Mouse (Mus musculus): Measurements from ENCODE around the gene Teddm1b.
"Not testable (repeated sequence)": the region's sequence is repeated elsewhere in the genome, so short reads cannot be mapped to it uniquely, and the experiment has no call there.

The Teddm1b gene

DNA sequence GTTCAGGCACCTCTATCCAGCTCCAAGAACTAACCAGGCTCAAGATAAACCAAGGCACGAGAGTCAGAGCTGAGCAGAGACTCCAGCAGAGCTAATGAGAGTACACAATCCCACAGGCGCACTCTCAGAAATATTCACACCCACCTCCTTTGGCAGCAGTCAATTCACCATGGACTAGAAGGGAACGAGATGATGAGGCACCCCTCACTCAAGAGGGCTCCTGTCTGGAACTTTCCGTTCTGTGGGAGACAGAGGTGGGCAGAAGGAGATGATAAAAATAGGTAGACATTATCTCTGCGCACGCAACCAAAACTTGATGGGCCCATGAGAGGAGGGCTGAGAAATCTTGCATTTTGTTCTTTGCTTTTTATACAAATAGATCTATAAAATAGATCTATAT is at the start of gene Teddm1b:
Gene Teddm1b, plus strand, starts transcription at position 301 of the 400 bp plus-strand sequence.
- DNase-seq = no peak

DNA sequence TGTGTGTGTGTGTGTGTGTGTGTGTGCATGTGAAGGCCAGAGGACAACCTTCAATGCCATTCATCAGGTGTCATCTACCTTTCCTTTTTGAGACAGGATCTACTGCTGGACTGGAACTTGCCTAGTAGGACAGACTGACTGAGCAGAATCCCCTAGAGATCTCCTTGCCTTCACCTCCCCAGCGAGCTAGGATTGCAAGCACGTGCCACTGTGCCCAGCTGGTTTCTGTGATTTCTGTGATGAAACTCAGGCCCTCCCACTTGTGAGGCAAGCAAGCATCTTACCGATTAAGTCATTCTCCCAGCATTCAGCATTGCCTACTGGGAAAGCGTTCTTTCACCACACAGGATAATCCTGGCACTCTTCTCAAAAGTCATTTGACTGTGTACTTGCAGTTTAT is 43.4 kb upstream of the Teddm1b start:
- DNase-seq = no peak

DNA sequence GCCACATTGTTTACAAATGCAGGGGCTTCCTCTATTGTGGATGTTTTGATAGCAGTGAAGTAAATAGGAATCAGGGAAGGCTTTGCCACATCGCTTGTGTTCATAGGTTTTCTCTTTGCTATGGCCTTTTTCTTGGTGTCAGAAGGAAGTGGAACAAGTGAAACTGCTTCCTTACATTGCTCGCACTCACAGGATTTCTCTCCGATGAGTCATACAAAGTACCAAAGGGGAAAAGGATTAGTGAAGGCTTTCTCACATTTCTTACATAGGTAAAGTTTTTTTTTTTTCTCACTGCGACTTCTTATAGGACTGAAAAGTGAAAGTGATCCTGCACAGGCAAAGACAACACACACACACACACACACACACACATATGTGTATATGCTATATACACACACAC is 38.1 kb upstream of the Teddm1b start:
- DNase-seq = no peak

DNA sequence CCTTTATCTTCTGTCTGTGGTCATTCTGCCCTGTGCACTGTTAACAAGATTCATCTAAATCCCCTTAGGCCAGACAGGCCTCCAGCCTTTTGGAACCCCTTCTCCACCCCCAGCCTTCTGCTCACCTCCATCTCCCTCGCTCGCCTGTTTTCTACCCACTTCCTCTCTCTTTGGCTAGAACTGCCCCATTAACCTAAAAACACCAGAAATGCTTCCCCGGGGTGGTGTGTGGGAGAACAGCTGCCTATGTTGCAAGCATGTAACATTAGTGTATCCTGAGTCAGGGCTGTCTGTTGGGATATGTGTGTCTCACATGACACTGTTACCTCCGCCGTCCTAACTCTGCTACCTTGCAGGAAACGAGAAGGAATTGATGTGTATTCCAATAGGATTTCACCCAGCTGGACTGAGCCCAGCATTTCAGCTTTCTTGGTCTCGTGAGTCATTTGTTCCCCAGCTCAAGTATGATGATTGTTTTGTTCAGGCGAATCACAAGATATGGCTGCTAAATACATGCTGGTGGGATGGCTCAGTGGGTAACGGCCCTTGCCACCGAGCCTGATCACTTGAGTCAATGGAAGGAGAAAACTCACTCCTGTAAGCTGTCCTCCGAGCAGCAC is 31.9 kb upstream of the Teddm1b start:
- DNase-seq = peak; percentile 15

DNA sequence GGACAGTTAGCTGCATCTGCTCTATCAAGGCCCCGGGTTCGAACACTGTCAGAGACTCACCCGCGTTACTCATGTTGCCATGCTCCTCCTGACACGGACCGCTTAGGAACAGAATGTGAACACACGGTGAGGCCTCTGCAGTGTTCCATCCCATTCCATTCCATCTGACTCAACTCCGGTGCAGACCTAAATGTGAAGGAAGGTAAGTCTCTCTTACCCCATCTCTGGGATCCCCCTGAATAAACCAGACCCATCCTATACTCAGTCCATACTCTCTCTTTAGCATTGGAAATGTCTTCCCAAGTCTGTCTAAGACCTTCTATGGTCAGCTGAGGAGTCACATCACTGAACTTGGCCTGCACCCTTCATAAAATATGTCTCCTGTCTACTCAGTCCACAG is 30.1 kb upstream of the Teddm1b start, which contains the start of gene Rgsl1:
Gene Rgsl1, minus strand, starts transcription at position 101 of the 400 bp plus-strand sequence.
- DNase-seq = no peak

- no peak for DNase-seq
These were observed 27.7 kb upstream of the Teddm1b start for GRCm38 (mm10) chr1:153846420-153846819.

- DNase-seq = no peak
These were observed 27.3 kb upstream of the Teddm1b start for GRCm38 (mm10) chr1:153846867-153847266.

- not testable (repeated sequence) for DNase-seq
These were observed 21.4 kb upstream of the Teddm1b start for GRCm38 (mm10) chr1:153852696-153853095.

- no peak for DNase-seq
These were observed 18.2 kb upstream of the Teddm1b start for GRCm38 (mm10) chr1:153855946-153856345.

GRCm38 (mm10) chr1:153880391-153880790 is 6.2 kb downstream of the Teddm1b start:
- DNase-seq = not testable (repeated sequence)

GRCm38 (mm10) chr1:153886024-153886633 is 12.0 kb downstream of the Teddm1b start:
- no peak for DNase-seq

DNA sequence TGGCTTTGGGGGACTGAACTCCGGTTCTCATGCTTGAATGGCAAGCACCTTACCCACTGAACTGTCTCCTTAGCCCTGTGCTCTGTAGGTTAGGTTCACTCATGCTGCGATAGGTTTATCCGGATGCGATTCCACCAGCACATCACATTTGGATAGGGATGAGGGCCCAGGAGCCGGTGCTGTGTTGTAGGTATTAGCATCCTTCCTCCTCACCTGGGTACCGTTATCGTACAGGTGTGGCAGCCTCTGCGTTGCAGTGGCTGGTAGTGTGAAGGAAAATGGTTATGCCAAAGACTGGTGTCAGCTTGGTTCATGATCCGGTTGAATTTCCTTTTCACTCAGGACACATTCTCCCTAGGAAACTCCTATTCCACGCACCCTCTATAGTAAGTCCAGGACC is 16.0 kb downstream of the Teddm1b start:
- no peak for DNase-seq

DNA sequence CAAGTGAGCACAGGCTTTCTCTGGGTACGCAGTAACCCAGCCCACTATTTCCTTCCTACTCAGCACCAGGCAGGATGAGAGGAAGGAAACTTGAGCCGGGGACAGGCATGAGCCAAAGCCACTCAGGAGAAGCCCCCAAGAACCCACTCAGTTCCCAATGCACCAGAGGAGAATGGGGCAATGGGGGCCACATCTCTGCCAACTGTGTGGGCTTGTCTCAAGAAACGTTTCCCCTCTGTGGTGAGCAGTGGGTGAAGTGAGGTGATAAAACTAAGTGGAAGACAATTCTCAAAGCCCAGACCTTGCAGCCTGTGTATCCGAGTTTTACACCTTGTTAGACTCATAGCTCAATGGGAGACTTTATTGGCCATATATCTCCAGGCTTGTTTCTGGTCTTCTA is 17.3 kb downstream of the Teddm1b start, which contains the start of gene Teddm1a:
Gene Teddm1a, plus strand, starts transcription at position 301 of the 400 bp plus-strand sequence.
- DNase-seq = no peak

GRCm38 (mm10) chr1:153893746-153894145 is 19.6 kb downstream of the Teddm1b start:
- no peak for DNase-seq

DNA sequence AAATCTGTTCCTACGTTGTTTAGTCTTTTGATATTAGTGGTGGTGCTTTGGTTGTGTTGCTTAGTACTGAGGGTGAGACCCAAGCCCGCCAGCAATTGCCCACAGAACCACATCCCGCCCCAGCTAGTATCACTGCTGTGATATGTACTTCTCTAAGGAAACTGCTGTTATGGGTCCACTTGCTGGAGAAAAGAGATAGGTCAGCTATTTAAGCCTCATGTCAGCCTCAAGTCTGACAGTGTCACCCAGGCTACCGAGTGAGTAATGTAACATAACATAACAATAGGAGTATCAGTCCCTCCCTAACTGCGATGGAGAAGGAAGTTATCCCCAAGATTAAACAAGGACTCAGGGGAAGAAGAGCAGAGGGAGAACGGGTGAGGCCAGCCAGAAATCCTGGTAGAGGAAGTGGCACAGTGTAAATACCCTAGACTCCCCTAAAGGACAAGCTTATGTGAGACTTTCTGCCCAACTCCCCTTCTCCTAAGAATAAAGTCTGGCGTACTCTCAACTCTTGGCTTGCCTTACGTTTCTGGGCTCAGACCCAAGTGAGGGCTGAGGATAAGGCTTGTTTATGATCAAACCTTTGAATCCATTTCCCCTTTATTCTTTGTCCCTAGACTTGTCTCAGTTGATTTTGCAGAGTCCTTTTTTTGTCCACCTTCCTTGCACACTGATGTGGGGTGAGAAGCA is 20.2 kb downstream of the Teddm1b start:
- no peak for DNase-seq

- DNase-seq = peak; percentile 74
These were observed 20.8 kb downstream of the Teddm1b start for GRCm38 (mm10) chr1:153894979-153895378.

DNA sequence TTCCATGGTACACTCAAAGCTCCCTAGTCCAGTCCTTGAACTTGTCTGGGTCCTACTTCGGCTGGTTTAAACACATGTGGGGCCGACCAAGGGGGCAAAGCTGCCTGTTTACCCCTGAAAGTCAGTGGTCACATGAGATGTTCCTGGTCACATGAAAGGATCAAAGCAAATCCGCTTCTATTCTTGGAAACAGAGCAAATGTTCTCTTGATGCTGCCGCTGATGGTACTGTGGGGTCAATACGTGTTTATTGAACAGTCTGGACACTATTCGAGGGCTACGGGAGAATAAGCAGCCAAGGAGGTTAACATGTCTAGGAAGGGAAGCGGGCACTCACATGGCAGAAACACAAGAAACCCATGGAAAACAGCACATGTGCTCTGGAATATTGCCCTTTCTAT is 23.1 kb downstream of the Teddm1b start:
- DNase-seq = no peak

DNA sequence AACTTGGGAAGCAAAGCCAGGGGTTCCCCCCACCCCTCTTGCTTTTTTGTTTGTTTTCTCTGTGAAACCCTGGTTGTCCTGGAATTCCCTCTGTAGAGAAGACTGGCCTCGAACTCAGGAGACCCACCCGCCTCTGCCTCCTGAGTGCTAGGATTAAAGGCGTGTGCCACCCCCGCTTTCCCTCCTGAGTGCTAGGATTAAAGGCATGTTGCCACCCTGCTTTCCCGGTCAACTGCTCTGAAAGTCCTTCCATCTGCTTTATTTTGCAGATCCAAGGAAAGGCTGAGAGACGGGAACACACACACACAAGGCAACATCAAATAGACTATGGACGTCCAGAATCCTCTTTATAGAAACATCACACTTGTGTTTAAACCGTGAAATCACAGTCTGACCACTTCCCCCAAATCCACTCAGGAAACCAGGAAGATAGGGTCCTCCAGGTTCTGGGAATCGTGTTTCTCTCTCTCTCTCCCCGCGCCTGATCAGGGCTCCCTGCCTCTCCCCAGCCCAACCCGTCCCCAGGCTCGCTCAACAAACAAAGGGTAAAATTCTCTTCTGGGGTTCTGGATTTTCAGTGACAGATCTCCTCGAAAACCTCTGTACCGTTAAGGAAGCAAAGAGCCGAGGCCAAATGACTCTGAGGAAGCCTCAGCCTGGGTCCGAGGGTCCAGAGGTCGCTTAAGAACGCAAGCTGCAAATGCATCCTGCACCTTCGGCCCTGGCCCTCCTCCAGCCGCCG is 25.0 kb downstream of the Teddm1b start:
- DNase-seq = no peak

DNA sequence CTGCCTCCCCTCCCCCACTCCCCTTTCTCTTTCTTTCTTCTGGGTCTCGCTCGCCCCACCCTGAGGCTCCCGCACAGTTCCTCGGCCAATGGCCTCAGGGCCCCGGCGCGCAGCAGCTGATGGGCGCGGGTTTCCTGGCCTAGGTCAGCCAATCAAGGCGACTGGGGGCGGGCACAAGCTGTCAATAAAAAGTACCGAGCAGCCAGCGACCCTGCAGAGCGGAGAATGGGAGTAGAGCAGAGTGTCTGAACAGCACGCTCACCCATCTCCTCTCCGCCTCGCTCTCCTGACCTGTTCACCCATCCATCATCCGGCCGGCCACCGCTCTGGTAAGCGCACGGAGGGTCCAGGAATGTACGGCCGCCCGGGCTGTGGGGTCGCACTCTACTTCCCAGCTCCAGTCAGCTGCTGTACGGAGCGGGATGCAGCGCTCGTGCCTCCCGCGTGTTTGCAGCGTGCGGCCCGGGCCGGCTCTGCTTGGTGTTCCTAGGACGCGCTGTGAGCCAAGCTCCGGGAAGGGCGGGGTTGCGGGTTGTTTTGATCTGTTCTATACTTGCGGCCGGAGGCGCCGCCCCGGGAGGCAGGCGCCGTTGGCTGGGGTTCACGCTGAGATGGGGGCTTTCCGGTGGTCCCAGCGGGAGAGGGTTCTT is 25.7 kb downstream of the Teddm1b start, which contains the start of the genes Glul and Teddm2:
Gene Glul, plus strand, starts transcription at position 214 of the 650 bp plus-strand sequence.
Gene Teddm2, minus strand, starts transcription at position 498 of the 650 bp plus-strand sequence.
- peak; percentile 93 for DNase-seq

DNA sequence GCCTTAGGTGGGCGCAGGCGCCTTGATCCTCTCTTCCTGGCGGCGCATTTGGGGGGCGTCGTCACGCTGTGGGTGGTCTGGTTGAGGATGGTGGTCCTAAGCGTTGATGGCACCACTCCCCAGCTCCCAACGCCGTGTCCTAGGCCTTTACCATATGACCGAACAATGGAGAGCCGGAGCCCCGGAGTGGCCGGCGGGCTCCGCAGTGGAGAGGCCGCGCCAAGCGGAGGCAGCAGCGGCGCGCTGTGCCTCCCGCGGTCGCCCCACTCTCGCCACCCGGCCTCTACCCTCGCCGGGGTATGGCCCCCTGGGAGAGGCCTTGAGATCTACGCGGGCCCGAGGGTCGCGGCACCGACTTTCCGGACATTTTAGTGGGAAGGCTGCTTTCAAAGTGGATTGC is 26.2 kb downstream of the Teddm1b start:
- no peak for DNase-seq

GRCm38 (mm10) chr1:153900860-153901730 is 26.9 kb downstream of the Teddm1b start:
- peak; percentile 39 for DNase-seq

- no peak for DNase-seq
These were observed 28.9 kb downstream of the Teddm1b start for GRCm38 (mm10) chr1:153903006-153903405.
